Mouse (Mus musculus) cerebellum, postnatal 14 days (tissue): Measurements from ENCODE around the gene Kat6b.

Experiments used
- DNase-seq, 2 experiments: peaks; one replicate each; pipeline ENCODE4 v3.0.0; 2021; ENCODE audit warnings: mixed read lengths in 2 of 2

The Kat6b gene

DNA sequence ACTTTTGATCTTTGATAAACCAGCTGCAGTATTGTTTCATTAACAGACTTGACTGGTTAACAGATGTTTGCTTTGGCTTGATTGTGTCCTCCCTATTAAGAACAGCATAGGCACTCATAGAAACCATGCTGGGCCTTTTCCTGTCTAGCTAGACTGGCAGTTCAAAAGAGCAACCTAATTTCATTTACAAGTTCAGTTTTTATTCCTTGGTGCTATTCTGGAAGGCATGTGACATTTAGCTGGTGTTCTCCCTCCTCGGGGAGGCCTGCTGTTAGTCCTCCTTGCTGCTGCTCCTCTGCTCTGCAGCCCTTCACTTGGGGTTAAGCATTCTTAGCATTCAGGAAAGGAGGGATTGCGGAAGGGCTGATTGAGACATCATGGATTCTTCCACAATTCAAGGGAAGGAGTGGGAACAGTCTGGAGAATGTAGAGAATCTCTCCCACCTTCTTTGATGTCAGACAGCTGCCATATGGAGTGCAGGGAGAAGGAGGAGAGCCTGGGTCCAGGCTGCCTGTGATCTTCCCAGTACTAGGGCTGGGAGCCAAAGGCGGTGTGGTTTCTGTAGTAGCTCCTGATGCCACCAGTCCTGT lies 42.7 kb downstream of the Kat6b start:
- DNase-seq, result peak; percentile 82 to 87

DNA sequence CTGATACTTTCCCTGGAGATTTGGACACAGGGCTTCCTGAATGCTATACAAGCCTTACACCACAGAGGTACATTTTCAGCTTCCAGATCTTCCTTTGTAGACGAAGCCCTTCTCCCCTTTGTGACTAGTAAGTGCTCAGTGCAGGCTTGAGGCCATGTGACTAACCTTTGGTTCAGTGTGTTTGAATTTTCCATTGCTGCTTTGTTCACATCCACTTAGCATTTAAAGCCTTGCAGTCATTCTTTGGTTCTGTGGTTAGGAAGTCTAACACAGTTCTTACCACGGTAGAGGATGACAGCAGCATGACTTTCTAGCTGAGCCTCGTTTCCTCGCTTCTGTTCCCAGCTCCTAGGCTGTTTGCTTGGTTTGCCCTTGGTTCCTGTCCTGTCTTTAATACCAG lies 44.4 kb downstream of the Kat6b start:
- DNase-seq, result no peak

DNA sequence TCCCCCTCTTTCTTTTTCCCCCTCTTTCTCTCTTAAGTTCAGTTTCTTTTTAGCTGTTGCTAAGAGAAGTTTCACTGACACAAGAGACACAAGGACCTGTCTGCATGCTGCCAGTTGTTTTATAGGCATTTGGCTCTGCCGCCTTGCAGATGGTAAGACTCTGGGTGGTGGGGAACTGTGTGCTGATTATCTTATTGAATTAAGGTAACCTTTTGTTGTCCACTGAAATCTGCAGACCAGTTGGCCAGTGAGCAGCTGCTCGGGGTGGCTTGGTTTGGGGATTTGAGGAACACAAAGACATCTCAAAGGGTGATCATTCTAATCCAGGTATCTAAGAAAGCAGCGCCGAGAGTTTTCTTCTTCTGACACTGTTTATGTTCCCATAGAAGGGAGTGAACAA lies 52.3 kb downstream of the Kat6b start:
- no peak for DNase-seq

DNA sequence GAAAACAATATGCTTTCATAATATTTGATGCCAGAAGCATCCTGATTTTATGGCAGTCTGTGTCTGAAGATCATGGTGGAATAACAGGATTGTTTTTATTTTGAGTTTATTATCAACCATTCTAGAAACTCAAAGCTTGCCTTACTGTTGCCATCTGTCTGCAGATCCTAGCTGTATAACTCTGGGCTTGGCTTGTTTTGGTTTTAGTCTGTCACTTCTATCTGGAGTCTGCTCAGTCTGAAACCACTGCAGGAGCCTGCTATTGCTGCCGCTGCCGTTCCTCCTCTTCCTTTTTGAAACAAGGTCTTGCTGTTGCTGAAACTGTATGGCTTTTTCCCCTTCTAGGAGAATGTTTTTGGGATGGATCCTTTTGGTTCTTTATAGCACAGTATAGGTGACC lies 52.8 kb downstream of the Kat6b start:
- no peak for DNase-seq

DNA sequence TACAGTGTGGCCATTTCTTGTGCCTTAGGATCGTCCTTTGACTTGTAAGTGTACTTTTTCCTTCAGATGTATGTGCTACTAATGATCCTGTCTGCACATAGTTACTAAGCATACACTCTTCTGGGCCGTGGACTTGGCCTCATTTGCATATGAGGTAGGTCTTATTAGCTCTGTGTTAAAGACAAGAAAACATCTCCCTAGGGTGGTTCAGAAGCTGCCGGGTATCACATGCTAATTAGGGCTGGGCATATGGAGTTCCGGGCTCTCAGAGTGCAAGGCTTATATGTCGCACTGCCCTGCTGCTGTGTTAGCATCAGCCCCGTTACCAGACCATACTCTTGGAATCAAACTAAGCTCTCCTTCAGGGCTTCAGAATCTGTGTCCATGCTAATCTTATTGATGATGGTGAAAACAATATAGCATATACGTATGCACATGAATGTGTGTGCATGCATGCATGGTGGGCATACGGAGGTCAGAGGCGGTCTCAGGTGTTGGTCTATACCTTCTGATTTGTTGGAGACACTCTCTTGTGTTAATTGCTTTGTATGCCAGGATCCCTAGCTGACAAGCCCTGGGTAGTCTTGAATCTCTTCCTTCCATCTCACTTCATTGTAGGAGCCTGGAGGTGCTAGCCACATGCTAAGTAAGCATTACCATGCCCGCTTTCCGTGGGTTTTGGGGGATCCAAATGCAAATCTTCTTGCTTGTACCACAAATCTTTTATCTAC lies 53.5 kb downstream of the Kat6b start:
- DNase-seq, result no peak

DNA sequence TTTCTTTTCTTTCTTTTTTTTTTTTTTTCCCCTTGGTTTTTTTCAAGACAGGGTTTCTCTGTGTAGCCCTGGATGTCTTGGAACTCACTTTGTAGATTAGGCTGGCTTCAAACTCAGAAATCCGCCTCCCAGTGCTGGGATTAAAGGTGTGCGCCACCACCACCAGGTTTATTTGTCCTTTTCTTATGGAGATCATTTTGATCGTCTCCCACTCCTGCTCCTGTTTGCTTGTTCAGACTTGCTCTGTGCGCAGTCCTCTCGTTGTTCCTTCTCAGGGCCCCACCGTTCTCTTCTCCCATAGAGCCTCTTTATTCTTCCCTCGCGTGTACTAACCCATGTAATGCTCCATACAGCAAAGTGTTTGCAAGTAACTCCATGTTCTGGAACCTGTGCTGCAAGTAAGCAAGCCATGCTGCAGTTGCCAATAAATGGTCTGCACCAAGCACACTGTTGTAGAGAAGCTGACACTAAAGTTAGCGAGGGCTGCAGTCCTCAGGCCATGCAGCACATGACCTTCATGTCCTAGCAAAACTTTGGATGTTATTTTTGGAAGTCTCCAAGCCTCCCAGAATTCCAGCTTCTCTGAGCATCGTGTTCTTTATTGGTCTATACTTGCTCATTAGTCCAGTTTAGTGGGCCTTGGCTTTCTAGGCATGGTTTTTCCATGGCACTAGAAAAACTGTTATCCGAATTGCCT lies 55.4 kb downstream of the Kat6b start:
- DNase-seq, result no peak

DNA sequence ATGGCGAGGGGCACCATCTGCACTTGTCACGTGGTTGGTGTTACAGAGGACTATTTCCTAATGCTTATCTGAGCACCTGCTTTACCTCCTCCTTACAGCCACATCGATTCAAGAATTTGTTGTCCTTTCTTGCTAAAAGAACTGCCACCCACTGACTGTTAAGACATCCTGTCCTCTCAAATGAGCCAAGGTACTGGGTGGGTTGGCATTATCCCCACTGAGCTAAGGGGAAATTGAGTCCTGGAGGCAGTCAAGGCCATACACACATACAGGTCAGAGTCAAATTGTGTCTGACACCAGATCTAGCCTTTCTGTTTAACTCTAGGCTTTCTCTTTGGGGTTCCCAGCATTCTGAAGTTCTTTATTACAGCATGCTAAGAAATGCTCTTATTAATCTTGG lies 56.6 kb downstream of the Kat6b start:
- no peak for DNase-seq

DNA sequence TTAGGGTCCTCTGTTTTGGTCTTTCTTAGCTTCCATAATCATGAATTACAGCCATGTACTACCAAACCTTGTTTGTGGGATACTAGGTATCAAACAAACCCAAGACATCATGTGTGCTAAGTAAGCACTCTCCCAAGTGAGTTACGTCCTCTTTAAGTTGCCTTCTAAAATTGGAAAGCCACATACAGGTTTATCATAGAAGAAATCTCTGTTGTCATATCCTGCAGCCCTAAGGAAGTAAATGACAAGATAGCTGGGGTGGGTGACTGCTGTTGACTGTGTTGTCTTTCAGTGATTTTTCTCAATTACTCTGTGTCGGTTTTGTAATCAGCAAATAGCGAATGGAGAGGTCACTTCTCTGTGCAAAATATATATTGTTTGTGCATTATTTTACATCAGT lies 58.5 kb downstream of the Kat6b start:
- no peak for DNase-seq

DNA sequence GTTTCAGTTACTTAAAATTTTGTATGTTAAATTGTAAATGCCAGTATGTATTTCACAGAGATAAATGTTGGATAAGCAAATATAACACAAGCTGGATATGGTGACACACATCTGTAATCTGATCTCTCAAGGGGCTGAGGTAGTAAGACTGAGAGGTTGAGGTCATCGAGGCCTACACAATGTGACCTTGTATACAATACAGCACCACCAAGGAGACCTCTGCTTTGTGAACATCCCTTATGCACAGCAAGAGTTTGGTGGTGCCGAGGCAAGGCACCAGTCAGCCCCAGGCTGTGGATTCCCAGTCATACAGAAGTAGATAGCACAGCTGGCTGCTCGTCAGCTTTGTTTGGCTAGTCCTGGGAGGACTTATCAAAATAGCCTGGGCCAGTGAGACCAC lies 59.1 kb downstream of the Kat6b start:
- DNase-seq, result no peak

DNA sequence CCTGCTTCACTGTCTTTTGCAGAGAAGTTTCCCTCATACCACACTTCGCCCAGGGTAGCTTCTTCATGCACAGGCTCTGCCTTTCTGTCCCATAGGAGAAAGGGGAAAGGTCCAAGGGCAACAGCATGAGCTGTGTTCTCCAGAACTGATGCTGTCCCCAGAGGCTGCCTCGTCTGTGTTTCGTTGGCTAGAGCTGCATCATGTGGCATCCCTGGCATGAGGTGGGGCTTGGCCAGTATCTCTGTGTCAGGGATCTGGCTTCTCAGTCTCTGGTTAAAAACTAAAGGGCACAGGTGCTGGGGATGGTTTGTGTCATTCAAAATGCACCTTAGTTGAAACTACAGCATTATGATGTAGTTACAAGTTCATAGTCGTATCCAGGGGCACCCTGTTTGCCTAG lies 64.3 kb downstream of the Kat6b start:
- peak; percentile 44 to 48 for DNase-seq

DNA sequence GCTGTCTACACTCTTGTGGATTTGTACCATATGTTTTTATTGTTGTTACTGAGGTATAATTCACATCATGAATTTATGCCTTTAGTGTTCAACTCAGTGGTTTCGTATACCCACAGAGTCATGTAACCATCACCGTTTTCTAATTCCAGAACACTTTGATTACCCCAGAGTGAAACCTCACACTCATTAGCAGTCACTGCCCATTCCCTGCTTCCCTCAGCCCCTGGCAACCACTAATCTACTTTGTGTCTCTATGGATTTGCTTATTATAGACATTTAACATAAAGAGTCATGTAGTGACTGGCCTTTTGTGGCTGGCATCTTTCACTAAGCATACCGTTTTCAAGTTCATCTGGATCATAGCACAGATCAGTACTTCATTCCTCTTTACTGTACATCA lies 65.1 kb downstream of the Kat6b start:
- DNase-seq, result no peak

DNA sequence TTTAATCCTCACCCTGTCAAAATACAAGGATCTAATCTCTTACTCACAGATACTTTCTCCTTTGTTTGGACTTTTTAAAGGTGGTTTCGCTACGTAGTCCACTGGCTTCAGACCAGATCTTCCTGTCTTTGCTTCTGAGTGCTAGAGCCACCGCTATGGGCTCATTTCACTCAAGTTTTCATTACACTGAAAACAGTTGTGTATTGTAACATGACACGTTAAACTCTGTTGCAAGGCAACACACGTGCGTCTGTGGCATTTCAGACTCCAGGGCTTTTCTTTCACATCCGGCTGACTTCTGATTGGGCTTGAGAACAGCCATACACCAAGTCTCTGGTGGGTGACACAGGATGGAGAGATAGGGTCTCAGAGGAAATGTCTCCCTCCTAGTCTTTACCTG lies 66.1 kb downstream of the Kat6b start:
- no peak for DNase-seq

DNA sequence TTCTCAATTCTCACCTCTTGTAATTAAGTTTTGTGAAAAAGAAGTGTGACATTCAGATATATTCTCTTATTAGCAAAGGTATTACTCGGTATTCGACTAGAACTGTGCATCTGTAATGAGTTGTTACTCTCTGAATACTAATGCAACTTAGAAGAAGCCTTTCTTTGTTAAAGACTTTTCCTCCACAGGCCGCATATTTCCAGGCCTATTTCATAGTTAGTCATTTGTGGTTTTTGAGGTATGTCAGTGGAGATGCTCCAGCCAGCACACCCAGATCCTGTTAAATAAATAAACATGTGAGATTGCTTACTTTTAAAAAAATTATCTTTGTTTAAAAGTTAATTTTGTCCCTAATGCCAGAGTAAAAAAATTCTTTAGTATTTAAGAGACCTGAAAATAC lies 66.7 kb downstream of the Kat6b start:
- DNase-seq, result no peak

DNA sequence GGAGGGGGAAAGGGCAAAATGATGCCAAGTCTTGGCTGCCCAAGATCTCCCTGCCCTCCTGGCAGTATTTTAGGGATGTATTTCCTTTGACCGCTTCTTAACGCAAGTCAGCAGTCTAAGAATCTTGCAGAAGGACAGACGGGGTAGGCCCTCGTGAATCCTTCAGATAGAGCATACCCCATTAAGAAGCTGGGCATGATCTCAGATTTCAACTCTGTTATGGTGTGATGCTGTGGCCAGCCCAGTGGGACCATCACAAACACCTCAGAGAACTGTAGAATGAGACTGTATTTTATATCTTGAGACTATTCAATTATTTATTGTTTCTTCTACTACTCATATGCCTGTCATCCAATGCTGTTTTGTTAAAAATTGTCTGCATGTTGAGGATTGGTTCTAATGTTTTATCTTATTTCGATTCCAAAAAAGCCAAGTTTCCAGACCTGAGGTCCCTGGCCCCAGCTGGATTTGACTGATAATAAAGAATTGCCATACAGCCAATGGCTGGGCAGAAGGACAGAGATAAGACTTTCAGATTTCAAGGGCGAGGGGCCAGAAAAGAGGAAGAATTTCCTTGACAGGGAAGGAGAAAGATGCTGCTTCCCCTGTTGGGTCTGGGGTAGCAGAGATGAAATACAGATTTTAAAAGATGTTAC lies 67.8 kb downstream of the Kat6b start:
- no peak for DNase-seq

DNA sequence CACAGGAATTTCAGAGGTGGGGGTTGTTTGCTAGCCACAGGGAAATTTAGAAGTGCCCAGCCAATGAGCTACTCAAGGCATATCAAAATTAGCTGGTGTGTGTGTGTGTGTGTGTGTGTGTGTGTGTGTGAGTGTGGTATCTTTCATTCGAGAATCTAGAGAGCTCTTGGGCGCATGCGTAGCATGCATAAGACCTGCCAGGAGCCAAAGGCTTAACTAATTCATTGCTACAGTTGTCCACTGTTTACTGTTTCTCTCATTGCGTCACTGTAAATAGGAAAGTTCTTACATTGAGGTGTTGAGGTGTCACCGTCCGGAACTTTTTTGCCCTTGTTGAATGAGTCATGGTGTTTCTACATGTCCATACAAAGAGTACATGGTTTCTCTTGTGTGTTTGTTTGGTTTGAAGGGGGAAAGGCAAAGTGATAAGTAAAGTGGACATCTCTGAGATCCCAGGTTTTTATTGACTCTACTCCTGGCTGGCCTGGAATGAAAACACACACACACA lies 68.4 kb downstream of the Kat6b start:
- no peak for DNase-seq

DNA sequence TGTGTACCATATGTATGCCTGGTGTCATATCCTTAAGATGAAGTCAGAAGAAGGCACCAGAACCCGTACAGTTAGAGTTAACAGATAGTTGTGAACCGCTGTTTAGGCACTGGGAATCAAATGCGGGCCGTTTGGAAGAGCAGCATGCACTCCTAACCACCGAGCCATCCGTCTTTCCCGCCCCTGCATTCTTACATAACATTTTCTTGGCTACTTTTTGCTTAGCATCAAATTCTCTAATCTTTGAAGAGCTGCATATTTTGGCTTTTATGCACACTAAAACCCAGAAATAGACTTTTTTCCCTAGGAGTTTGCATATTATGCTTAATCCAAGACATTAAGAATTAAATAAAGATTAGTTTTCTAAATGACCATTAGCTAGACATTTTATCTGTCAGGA lies 69.3 kb downstream of the Kat6b start:
- DNase-seq, result no peak

DNA sequence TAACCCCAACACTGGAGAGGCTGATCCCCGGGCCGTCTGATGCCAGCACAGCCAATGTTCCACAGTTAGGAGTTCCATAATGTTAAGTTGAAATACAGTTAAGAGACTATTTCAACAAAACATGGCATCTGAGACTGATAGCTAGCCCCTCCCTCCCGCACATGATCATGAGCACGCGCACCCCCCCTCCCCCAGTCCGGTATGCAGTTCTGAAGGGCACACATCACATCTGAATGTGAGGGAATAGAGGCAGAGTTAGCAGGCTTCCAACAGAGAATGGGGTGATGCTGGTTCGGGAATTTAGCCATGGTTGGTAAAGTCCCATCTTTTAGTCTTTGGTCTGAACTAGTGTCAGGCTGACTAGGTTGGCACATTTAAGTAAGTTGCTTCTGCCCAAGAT lies 70.4 kb downstream of the Kat6b start:
- DNase-seq, result no peak

DNA sequence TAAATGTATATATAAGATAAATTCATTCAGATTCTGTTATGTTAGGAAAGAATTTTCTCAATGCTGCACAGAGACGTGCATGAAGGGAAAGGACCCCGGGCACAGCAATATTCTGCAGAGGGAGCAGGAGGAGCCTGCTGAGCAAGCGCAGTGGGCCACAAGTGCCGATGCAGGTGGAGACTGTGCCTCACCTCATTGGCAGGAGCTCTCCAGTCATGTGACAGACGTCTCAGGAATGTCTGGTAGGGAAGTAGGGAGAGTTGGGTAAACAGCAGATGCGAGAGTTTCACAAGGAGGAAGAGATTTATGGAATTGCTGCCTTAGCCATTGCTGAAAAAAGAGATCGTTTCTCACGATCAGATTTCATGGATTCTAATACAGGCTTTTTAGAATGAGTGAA lies 71.7 kb downstream of the Kat6b start:
- DNase-seq, result no peak

DNA sequence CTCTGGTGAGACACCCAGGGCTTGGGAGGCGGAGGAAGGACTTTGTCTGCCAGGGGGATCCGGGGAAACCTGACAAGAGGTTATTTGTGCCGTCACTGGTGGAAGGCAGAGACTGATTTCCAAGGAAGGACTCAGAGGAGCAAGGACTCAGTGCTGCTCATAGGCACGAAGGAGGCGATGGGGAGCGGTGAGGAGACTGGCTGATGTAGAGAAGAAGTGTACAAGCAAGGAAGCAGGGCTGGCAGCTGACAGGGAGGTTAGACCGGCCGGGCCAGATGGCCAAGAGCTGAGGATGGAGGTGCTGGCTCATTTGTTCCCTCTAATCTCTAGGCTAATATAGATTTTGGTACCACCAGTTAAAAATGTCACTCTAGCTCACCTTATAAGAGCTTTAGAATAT lies 72.8 kb downstream of the Kat6b start:
- DNase-seq, result peak; percentile 41 to 48

DNA sequence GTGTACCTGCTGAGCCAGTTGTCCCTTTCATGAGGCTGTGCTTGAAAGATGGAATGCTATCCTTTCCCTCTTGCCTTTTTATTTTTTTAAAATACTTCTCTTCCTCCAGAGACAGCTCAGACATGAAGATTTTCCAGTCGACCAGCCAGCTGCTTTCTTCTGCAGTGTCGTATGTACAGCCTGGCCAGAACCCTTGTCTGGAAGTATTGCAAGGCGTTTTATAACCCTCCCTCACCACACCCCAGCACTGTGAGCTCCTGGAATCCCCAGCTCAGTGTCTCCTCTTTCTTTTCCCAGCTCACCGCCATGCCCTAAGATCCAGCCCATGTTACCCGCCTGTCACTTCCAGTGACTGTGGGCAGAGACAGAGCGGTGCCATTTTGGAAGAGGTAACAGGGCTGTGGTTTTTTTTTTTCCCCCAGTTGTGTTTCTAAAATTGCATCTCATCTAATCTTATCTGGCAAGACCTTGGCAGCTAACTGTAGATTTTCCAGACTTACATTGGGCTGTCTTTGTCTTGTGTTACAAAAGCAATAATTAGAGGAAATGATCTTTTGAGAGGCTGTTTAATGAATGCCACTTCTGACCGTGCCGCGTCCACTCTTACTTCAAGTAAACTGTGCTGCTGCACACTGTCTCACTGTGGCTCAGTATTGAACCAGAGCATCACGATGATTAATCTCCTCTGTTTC lies 77.4 kb downstream of the Kat6b start:
- no peak for DNase-seq

DNA sequence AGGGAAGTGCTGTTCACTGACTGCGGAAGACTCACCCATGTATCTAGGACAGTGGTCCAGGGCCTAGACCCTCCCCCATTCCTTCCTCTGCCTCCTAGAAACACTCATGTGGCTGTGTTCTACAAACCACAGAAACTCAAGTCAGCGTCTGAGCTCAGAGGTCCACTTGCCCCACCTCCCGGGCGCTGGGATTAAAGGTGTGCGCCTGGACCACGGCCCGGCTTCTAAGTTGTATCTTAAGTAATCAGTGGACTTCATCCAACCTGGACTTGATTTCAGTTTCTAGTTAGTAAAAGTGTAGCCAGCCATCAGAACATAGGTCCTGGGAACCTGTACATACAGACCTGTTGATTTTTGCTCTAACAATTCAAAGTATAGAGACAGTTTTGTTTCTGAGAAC lies 78.2 kb downstream of the Kat6b start:
- no peak for DNase-seq

DNA sequence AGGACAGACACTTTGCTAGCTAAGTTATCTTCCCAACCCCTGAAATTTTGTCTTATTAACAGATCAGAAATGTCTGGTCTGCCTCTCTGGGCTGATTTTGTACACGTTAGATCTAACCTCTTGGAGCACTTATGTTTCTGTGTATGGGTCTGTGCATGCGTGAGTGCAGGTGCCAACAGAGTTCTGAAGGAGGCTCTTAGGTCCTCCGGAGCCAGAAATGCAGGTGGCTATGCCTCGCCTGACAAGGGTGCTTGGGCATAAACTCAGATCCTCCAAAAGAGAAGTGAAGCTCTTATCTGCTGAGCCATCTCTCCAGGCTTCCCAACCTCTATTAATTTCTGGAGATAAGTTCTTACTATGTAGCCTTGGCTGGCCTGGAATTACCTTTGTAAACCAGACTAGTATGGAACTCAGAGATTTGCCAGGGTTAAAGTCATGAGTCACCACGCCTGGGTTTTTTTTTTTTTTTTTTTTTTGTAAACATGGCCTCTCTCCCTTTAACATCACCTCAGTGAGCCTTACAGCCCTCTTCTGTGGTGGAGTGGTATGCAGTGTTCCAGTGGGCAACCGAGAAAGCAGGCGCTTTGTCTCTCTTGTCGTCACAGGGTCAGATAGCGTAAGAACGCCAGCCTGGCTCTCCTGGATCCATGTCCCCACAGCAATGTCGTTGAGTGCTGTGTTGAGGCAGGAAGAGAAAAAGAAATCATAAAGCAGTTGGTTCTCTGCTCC lies 79.4 kb downstream of the Kat6b start:
- DNase-seq, result no peak
